Mouse (Mus musculus) embryonic fibroblast, embryonic 13.5 days (primary cell): Measurements from ENCODE around the gene Hoxb13.

ENCODE experiments used
- CTCF ChIP-seq: IDR thresholded peaks from 2 replicates; pipeline ENCODE4 v1.5.1; 2011; ENCODE audit warnings: mild to moderate bottlenecking, control low read depth, low read length, moderate library complexity, borderline replicate concordance; ENCODE audit not compliant: insufficient read depth
- POLR2A ChIP-seq: IDR thresholded peaks from 2 replicates; pipeline ENCODE4 v1.6.1; 2011; ENCODE audit warnings: low read depth, mild to moderate bottlenecking, control low read depth, low read length, moderate library complexity

DNA sequence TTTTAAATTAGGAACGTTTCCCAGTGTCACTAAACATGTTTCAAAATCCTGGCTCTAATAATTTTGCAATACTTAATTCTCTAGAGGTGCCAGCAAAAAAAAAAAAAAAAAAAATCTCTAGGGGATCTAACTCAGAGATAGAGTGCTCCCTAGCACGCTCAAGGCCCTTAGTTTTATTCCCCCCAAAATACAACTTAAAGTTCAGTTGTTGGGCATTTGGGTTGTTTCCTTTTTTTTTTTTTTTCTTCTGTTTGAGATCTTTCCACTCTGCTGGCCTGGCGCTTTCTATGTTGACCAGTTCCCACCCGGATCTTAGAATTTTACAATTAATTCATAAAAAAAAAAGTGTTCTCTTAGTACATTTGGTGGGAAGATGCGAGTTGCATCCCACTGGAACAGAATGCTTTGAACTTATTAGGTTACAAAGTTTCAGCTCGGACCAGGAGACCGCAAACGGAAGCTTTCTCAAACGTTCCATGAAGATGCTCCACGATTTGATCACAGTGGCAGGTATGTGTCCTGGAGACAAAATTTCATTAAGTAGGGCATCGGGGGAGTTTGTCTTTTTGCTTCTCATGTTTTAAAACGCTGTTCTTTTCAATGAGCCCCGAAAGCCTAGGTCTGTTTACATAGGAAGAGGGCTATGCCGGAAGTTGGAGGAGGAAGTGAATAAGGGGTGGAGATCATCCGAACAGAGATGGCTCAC is 11.5 kb downstream of the Hoxb13 start:
- TF ChIP-seq CTCF (no peak), POLR2A (no peak)
